Mouse (Mus musculus): ENCODE measurements around the gene Syce2.
A peak's percentile ranks its signal among the peaks of the same experiment; 100 is the strongest.

Gene Syce2

GRCm38 (mm10) chr8:84927513-84927912 lies 55.6 kb downstream of the Syce2 start:
- no peak for DNase-seq (ENCODE audit: low read depth, low spot score)

GRCm38 (mm10) chr8:84928456-84929306 lies 56.8 kb downstream of the Syce2 start:
- peak; percentile 82 for DNase-seq (ENCODE audit: low read depth, low spot score)

- no peak for DNase-seq (ENCODE audit: low read depth, low spot score)
Measured at GRCm38 (mm10) chr8:84930582-84930981, 58.7 kb downstream of the Syce2 start.

GRCm38 (mm10) chr8:84933767-84934559 lies 62.1 kb downstream of the Syce2 start:
- no peak for DNase-seq (ENCODE audit: low read depth, low spot score)

- DNase-seq (ENCODE audit: low read depth, low spot score) = peak; percentile 55
Measured at GRCm38 (mm10) chr8:84934860-84935259, 62.9 kb downstream of the Syce2 start.

- no peak for DNase-seq (ENCODE audit: low read depth, low spot score)
Measured at GRCm38 (mm10) chr8:84935489-84935888, 63.6 kb downstream of the Syce2 start.

GRCm38 (mm10) chr8:84936041-84936961 lies 64.4 kb downstream of the Syce2 start:
- DNase-seq (ENCODE audit: low read depth, low spot score) = no peak

DNA sequence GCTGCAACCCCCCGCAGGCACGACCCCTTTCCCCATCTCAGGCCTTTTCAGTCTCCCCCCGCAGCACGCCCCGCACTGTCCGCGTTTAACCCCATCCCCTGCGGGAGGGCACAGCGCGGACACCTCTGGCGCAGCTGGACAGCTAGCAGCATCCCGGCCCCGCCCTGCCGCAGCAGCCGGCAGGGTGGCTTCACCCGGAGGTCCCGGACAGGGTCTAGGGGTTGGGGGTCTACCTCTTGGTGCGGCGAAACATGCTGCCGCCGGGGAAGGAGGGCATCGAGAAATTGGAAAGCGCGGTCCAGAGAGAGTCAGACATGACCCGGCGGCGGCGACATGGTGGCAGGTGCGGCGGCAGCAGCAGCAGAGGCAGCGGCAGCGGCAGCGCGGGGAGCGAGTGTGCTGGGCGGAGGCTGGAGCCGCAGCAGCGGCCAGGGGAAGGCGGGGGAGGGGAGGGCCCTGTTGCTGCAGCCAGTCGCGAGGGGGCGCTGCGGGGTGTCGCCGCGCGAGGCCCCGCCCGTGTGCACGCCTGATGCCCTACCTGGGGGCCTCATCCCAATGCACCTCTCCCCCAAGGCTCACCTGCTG lies 65.1 kb downstream of the Syce2 start, which contains the start of gene Mast1:
Gene Mast1 (minus strand): TSS at position 398 of the 585 bp plus-strand sequence.
- peak; percentile 84 for DNase-seq (ENCODE audit: low read depth, low spot score)

All from CD4-positive, CD25-positive, alpha-beta regulatory T cell, adult 2 months (primary cell).